Mouse (Mus musculus): ENCODE data around the gene Rara. TPM values are rescaled to one million over a fixed set of nuclear protein-coding genes. Genes with fewer than 3 reads are reported as not detected.

Rara gene
- total and polyA plus RNA-seq, 3 experiments = 4.5 to 13.7 (median 12.1) TPM

- in situ Hi-C loops (cut with MboI; ENCODE audit: low pct_ligation_motif_present, low pct_unique_long_range_greater_than_20kb, low sequenced_read_pairs) (loop anchor here (5.0 kb wide), 1 partner anchor 106 kb away; no protein-coding TSS in a partner anchor), dilution Hi-C loops (cut with MboI; ENCODE audit: extremely low pct_ligation_motif_present, extremely low pct_unique_long_range_greater_than_20kb, low sequenced_read_pairs) (no loop called here)
- H3K27me3 ChIP-seq (replicated peaks) = no peaks in the 10 kb centered on the region
- H3K27ac ChIP-seq (ENCODE audit: insufficient read depth, low read depth) = peak within 1 kb of the TSS; percentile 33; the same call in 1 of the 2 replicates
- H3K9ac ChIP-seq (ENCODE audit: insufficient read depth, low read depth) = peak within 1 kb of the TSS; percentile 86
- H3K4me3 ChIP-seq (replicated peaks in 1 of 3; ENCODE audit: low read depth in 2 of 3, low read length in 2 of 3, poor library complexity in 1 of 3) = peak within 1 kb of the TSS; percentile 71 to 98 (median 75)
- peak within 1 kb of the TSS; percentile 66 for H3K4me2 ChIP-seq (ENCODE audit: insufficient read depth, low read depth, poor library complexity, severe bottlenecking)
- peaks cover 4 to 42% of the 10 kb centered on the region in 2 experiments for H3K4me1 ChIP-seq (ENCODE audit: control insufficient read depth in 1 of 2, insufficient read depth in 2 of 2)
- peak; percentile 100 for DNase-seq (ENCODE audit: extremely low read depth)
- peaks cover 52% of the 10 kb centered on the region for H3K79me2 ChIP-seq (replicated peaks; ENCODE audit: control insufficient read depth, extremely low read depth, insufficient read depth, poor library complexity, severe bottlenecking)
- H3K36me3 ChIP-seq (replicated peaks in 1 of 2; ENCODE audit: control insufficient read depth in 1 of 2, insufficient read depth in 1 of 2, low read length in 1 of 2) = peaks cover 21 to 37% of the 10 kb centered on the region in 2 experiments
- H3K9me3 ChIP-seq (replicated peaks; ENCODE audit: low read length) = no peaks in the 10 kb centered on the region
- TF ChIP-seq CHD2 (IDR thresholded peaks at IDR 0.05; ENCODE audit: low read length) (peak; percentile 99), SMC3 (IDR thresholded peaks at IDR 0.05; ENCODE audit: low read depth, low read length) (no peak), USF2 (conservative IDR thresholded peaks at IDR 0.05; ENCODE audit: low read depth, low read length) (no peak), TCF12 (IDR thresholded peaks at IDR 0.05; ENCODE audit: low read depth, low read length) (peak; percentile 89), ZC3H11A (IDR thresholded peaks at IDR 0.05; ENCODE audit: low read depth, low read length) (no peak), ELF1 (IDR thresholded peaks at IDR 0.05; ENCODE audit: low read depth, low read length) (peak; percentile 68), MEF2A (IDR thresholded peaks at IDR 0.05; ENCODE audit: borderline replicate concordance, low read depth, low read length) (peak; percentile 76), RAD21 (IDR thresholded peaks at IDR 0.05; ENCODE audit: low read depth, low read length) (no peak), POLR2A (IDR thresholded peaks at IDR 0.05; ENCODE audit: low read depth, low read length) (peak; percentile 100), GABPA (IDR thresholded peaks at IDR 0.05; ENCODE audit: insufficient replicate concordance, low read depth, low read length) (peak; percentile 100), USF1 (IDR thresholded peaks at IDR 0.05; ENCODE audit: low read depth, low read length) (no peak), KAT2A (IDR thresholded peaks at IDR 0.05; ENCODE audit: insufficient replicate concordance, low read length) (peak; percentile 91), MAX (IDR thresholded peaks at IDR 0.05; ENCODE audit: low read length) (peak; percentile 96), CHD1 (IDR thresholded peaks at IDR 0.05; ENCODE audit: low read depth, low read length) (0 out of 2 replicates have a peak, but pooled peaks have one; percentile 23), MAZ (IDR thresholded peaks at IDR 0.05; ENCODE audit: low read depth, low read length) (no peak), UBTF (IDR thresholded peaks at IDR 0.05; ENCODE audit: low read depth, low read length) (peak; percentile 80; the same call in 1 of the 2 replicates), MXI1 (IDR thresholded peaks at IDR 0.05; ENCODE audit: low read depth, low read length) (peak; percentile 86), ZMIZ1 (IDR thresholded peaks at IDR 0.05; ENCODE audit: low read depth, low read length) (peak; percentile 99), TBP (conservative IDR thresholded peaks at IDR 0.05; ENCODE audit: low read depth, low read length) (peak; percentile 98), NELFE (IDR thresholded peaks at IDR 0.05; ENCODE audit: low read depth, low read length) (peak; percentile 100), ZKSCAN1 (IDR thresholded peaks at IDR 0.05; ENCODE audit: borderline replicate concordance, low read depth, low read length) (no peak), SIN3A (IDR thresholded peaks at IDR 0.05; ENCODE audit: low read length) (peak; percentile 98), E2F4 (IDR thresholded peaks at IDR 0.05; ENCODE audit: insufficient replicate concordance, low read depth, low read length) (peak; percentile 100), ZNF384 (IDR thresholded peaks at IDR 0.05; ENCODE audit: low read depth, low read length) (no peak), HCFC1 (IDR thresholded peaks at IDR 0.05; ENCODE audit: low read depth, low read length) (peak; percentile 76), CTCF (conservative IDR thresholded peaks at IDR 0.05 in 1 of 2, IDR thresholded peaks at IDR 0.05 in 1 of 2; ENCODE audit: low read depth in 2 of 2, low read length in 2 of 2) (no peak), IRF4 (IDR thresholded peaks at IDR 0.05; ENCODE audit: low read depth, low read length) (no peak; the same call in 1 of the 2 replicates), RCOR1 (conservative IDR thresholded peaks at IDR 0.05; ENCODE audit: low read depth, low read length) (no peak; the same call in 1 of the 2 replicates), BHLHE40 (IDR thresholded peaks at IDR 0.05; ENCODE audit: low read depth, low read length) (0 out of 2 replicates have a peak, but pooled peaks have one; percentile 16), EP300 (IDR thresholded peaks at IDR 0.05; ENCODE audit: low read length) (no peak), POLR2AphosphoS2 (IDR thresholded peaks at IDR 0.05; ENCODE audit: low read depth, low read length) (peak; percentile 96), JUND (conservative IDR thresholded peaks at IDR 0.05; ENCODE audit: low read depth, low read length) (0 out of 2 replicates have a peak, but pooled peaks have one; percentile 20), ETS1 (conservative IDR thresholded peaks at IDR 0.05; ENCODE audit: low read depth, low read length) (peak; percentile 20; the same call in 1 of the 2 replicates), MYC (IDR thresholded peaks at IDR 0.05; ENCODE audit: low read depth, low read length) (peak; percentile 92), JUN (IDR thresholded peaks at IDR 0.05; ENCODE audit: insufficient read depth, low read depth, low read length) (no peak), NRF1 (IDR thresholded peaks at IDR 0.05; ENCODE audit: low read depth, low read length) (peak; percentile 47; the same call in 1 of the 2 replicates), PAX5 (IDR thresholded peaks at IDR 0.05; ENCODE audit: low read length) (no peak)
Observed at GRCm38 (mm10) chr11:99023500-99024467, 96.2 kb downstream of the Rara start, which contains the start of gene Top2a. Top2a (minus strand) TSS chr11:99024189.

Measured in CH12.LX (cell line).